Mouse (Mus musculus) monocyte, adult 5-6 weeks (primary cell): ENCODE data around the gene Slc25a1. TPM values are rescaled to one million over a fixed set of nuclear protein-coding genes. Genes with fewer than 3 reads are reported as not detected.

ENCODE experiments used
- ATAC-seq: fragments of 153-309, 156-312 bp; replicated peaks from 2 replicates; pipeline ENCODE4 v1.8.0; 2017; ENCODE audit warnings: mild to moderate bottlenecking; ENCODE audit not compliant: low TSS enrichment, insufficient number of reproducible peaks, severe bottlenecking, poor library complexity, low FRiP score
- total RNA-seq: library from RNA; stranded (forward); fragments of 200-1000, 200-491, 200-594 nt; gene quantifications from 3 replicates; pipeline ENCODE4 v1.2.3, GENCODE M21; 2017

Gene Slc25a1
- total RNA-seq, 1 experiment from 2014 or later: 33.8 TPM

- no peak for ATAC-seq
These were observed 502 bp downstream of the Slc25a1 start for GRCm38 (mm10) chr16:17927351-17928082.

- peak; percentile 23; the same call in 1 of the 2 replicates for ATAC-seq
These were observed 5.9 kb downstream of the Slc25a1 start for GRCm38 (mm10) chr16:17922163-17922538.

- ATAC-seq: peak; percentile 89
These were observed 6.5 kb downstream of the Slc25a1 start for GRCm38 (mm10) chr16:17921325-17922162.

- no peak for ATAC-seq
These were observed 7.4 kb downstream of the Slc25a1 start for GRCm38 (mm10) chr16:17920586-17920985.

GRCm38 (mm10) chr16:17914307-17915249, 13.4 kb downstream of the Slc25a1 start, which contains the start of gene Gsc2:
Gene Gsc2, minus strand, starts transcription at chr16:17915059.
- ATAC-seq: no peak

GRCm38 (mm10) chr16:17911052-17911595, 16.9 kb downstream of the Slc25a1 start, which contains the start of gene Ess2:
Gene Ess2, minus strand, starts transcription at chr16:17911348.
- ATAC-seq: peak; percentile 92

- ATAC-seq: no peak
These were observed 29.6 kb downstream of the Slc25a1 start, which contains the start of the genes Dgcr2 and Tssk2 for GRCm38 (mm10) chr16:17898462-17898861. Gene Dgcr2, minus strand, starts transcription at chr16:17898562. Gene Tssk2, plus strand, starts transcription at chr16:17898637.

- no peak for ATAC-seq
These were observed 31.9 kb downstream of the Slc25a1 start for GRCm38 (mm10) chr16:17896091-17896490.

- ATAC-seq: no peak
These were observed 34.1 kb downstream of the Slc25a1 start, which contains the start of gene Tssk1 for GRCm38 (mm10) chr16:17893923-17894322. Gene Tssk1, plus strand, starts transcription at chr16:17894223.

GRCm38 (mm10) chr16:17892606-17893005, 35.4 kb downstream of the Slc25a1 start:
- no peak for ATAC-seq

GRCm38 (mm10) chr16:17891567-17891959, 36.5 kb downstream of the Slc25a1 start, which contains the start of gene Gm20518:
Gene Gm20518, minus strand, starts transcription at chr16:17891671.
- peak; percentile 93 for ATAC-seq

- 0 out of 2 replicates have a peak, but pooled peaks have one; percentile 20 for ATAC-seq
These were observed 37.0 kb downstream of the Slc25a1 start for GRCm38 (mm10) chr16:17890917-17891566.

- no peak for ATAC-seq
These were observed 37.7 kb downstream of the Slc25a1 start for GRCm38 (mm10) chr16:17890342-17890727.

- ATAC-seq: no peak
These were observed 38.2 kb downstream of the Slc25a1 start for GRCm38 (mm10) chr16:17889689-17890341.

- no peak for ATAC-seq
These were observed 43.9 kb downstream of the Slc25a1 start for GRCm38 (mm10) chr16:17884116-17884515.

- ATAC-seq: no peak
These were observed 45.8 kb downstream of the Slc25a1 start for GRCm38 (mm10) chr16:17882196-17882595.

- ATAC-seq: no peak
These were observed 48.4 kb downstream of the Slc25a1 start for GRCm38 (mm10) chr16:17879571-17879970.
